Mouse (Mus musculus) thymus, adult 2 months (tissue): ENCODE results near the gene Sh2b3. TPM values are rescaled to one million over a fixed set of nuclear protein-coding genes. Genes with fewer than 3 reads are reported as not detected.
A peak's percentile ranks its signal among the peaks of the same experiment; 100 is the strongest.

Experiments
- DNase-seq: peaks from one replicate; pipeline ENCODE4 v3.0.0; 2021
- H3K27ac ChIP-seq: fragments of 200-500 bp; 2 replicates; pipeline ENCODE4 v1.5.1; 2012; ENCODE audit warnings: low read length, control low read depth; ENCODE audit not compliant: control insufficient read depth, insufficient read depth
- H3K27me3 ChIP-seq: fragments of 200-500 bp; 2 replicates; pipeline ENCODE4 v1.6.1; 2012; ENCODE audit warnings: mild to moderate bottlenecking, low read length, moderate library complexity, mixed read lengths; ENCODE audit not compliant: control insufficient read depth, insufficient read depth
- H3K36me3 ChIP-seq: fragments of 200-500 bp; 2 replicates; pipeline ENCODE4 v1.6.1; 2012; ENCODE audit warnings: mild to moderate bottlenecking, low read length, moderate library complexity; ENCODE audit not compliant: control insufficient read depth, insufficient read depth
- H3K4me1 ChIP-seq: fragments of 200-500 bp; replicated peaks from 2 replicates; pipeline ENCODE4 v1.6.1; 2012; ENCODE audit warnings: low read length; ENCODE audit not compliant: control insufficient read depth, insufficient read depth
- H3K4me3 ChIP-seq: fragments of 200-500 bp; 2 replicates; pipeline ENCODE4 v1.5.1; 2012; ENCODE audit warnings: mild to moderate bottlenecking, low read length, control low read depth, moderate library complexity; ENCODE audit not compliant: control insufficient read depth, insufficient read depth
- CTCF ChIP-seq: fragments of 200-500 bp; IDR thresholded peaks from 2 replicates; pipeline ENCODE4 v1.5.1; 2012; ENCODE audit warnings: mild to moderate bottlenecking, control low read depth, low read length, moderate library complexity, borderline replicate concordance; ENCODE audit not compliant: control insufficient read depth, poor library complexity, insufficient read depth; ENCODE audit errors: extremely low read depth
- POLR2A ChIP-seq: fragments of 200-500 bp; IDR thresholded peaks from 2 replicates; pipeline ENCODE4 v1.6.1; 2012; ENCODE audit warnings: mild to moderate bottlenecking, low read length, control low read depth, moderate library complexity; ENCODE audit not compliant: control insufficient read depth, poor library complexity, insufficient read depth; ENCODE audit errors: extremely low read depth
- WGBS: fragments of 180-500 bp; shearing (Covaris S2); methylation state at CpG from one replicate; pipeline ENCODE4 v1.1.7; 2018; 5-methylcytosine and 5-hydroxymethylcytosine counted together
- polyA plus RNA-seq: library from polyadenylated mRNA; depleted of rRNA; stranded (reverse); fragments of >200 nt; gene quantifications from 2 replicates; pipeline ENCODE4 v1.2.3, GENCODE M21; 2012

Sh2b3 gene
- polyA plus RNA-seq, 1 experiment, result 48.3 TPM

- DNase-seq, result no peak
- 32% methylated on average over 2 of the region's 2 CpGs for WGBS
- peaks cover 35% of the 10 kb centered on the region for H3K36me3 ChIP-seq
- no peak overlapping the region for H3K27ac ChIP-seq
- H3K27me3 ChIP-seq, result no peaks in the 10 kb centered on the region
- H3K4me3 ChIP-seq, result no peak overlapping the region
- H3K4me1 ChIP-seq, result peaks cover 23% of the 10 kb centered on the region; the same call in 1 of the 2 replicates
- TF ChIP-seq CTCF (no peak), POLR2A (no peak)
Measured at GRCm38 (mm10) chr5:121820161-121820560, 17.3 kb downstream of the Sh2b3 start.

GRCm38 (mm10) chr5:121819559-121819958 lies 17.9 kb downstream of the Sh2b3 start:
- Histone ChIP-seq H3K4me1 (peaks cover 23% of the 10 kb centered on the region; the same call in 1 of the 2 replicates), H3K4me3 (no peak overlapping the region), H3K27ac (peak overlapping the region; percentile 6; the same call in 1 of the 2 replicates), H3K27me3 (no peaks in the 10 kb centered on the region), H3K36me3 (peaks cover 31% of the 10 kb centered on the region)
- DNase-seq, result no peak
- TF ChIP-seq CTCF (no peak), POLR2A (no peak)
- 15% methylated on average over 5 of the region's 5 CpGs for whole genome bisulfite sequencing

- no peak for DNase-seq
- H3K4me3 ChIP-seq, result no peak overlapping the region
- TF ChIP-seq POLR2A (no peak), CTCF (no peak)
- H3K27ac ChIP-seq, result no peak overlapping the region
- H3K27me3 ChIP-seq, result no peaks in the 10 kb centered on the region
- H3K4me1 ChIP-seq, result peaks cover 18% of the 10 kb centered on the region; the same call in 1 of the 2 replicates
- H3K36me3 ChIP-seq, result peaks cover 31% of the 10 kb centered on the region
- 87% methylated on average over 4 of the region's 4 CpGs for WGBS
Measured at GRCm38 (mm10) chr5:121818862-121819261, 18.6 kb downstream of the Sh2b3 start.

- Histone ChIP-seq H3K36me3 (peaks cover 31% of the 10 kb centered on the region), H3K27me3 (no peaks in the 10 kb centered on the region), H3K4me3 (no peak overlapping the region), H3K27ac (no peak overlapping the region), H3K4me1 (peaks cover 14% of the 10 kb centered on the region; the same call in 1 of the 2 replicates)
- no peak for DNase-seq
- WGBS, result 94% methylated on average over 7 of the region's 7 CpGs
- no peak for TF ChIP-seq POLR2A
- TF ChIP-seq CTCF, result no peak
Measured at GRCm38 (mm10) chr5:121818401-121818800, 19.0 kb downstream of the Sh2b3 start.

- no peak for DNase-seq
- peaks cover 31% of the 10 kb centered on the region for H3K36me3 ChIP-seq
- TF ChIP-seq CTCF (no peak), POLR2A (no peak)
- peaks cover 18% of the 10 kb centered on the region for H3K4me1 ChIP-seq
- 91% methylated on average over 9 of the region's 9 CpGs for WGBS
- no peak overlapping the region for H3K27ac ChIP-seq
- no peak overlapping the region for H3K4me3 ChIP-seq
- no peaks in the 10 kb centered on the region for H3K27me3 ChIP-seq
Measured at GRCm38 (mm10) chr5:121817551-121817950, 19.9 kb downstream of the Sh2b3 start.

GRCm38 (mm10) chr5:121816611-121817010 lies 20.8 kb downstream of the Sh2b3 start:
- 98% methylated on average over 2 of the region's 2 CpGs for WGBS
- peaks cover 31% of the 10 kb centered on the region for H3K36me3 ChIP-seq
- no peaks in the 10 kb centered on the region for H3K27me3 ChIP-seq
- TF ChIP-seq CTCF, result no peak
- no peak overlapping the region for H3K27ac ChIP-seq
- peaks cover 27% of the 10 kb centered on the region for H3K4me1 ChIP-seq
- DNase-seq, result no peak
- no peak overlapping the region for H3K4me3 ChIP-seq

- no peak overlapping the region for H3K27ac ChIP-seq
- TF ChIP-seq CTCF (no peak), POLR2A (no peak)
- no peak overlapping the region for H3K4me3 ChIP-seq
- no peak for DNase-seq
- H3K27me3 ChIP-seq, result no peaks in the 10 kb centered on the region
- H3K36me3 ChIP-seq, result peaks cover 33% of the 10 kb centered on the region
- 94% methylated on average over 8 of the region's 8 CpGs for WGBS
- peaks cover 34% of the 10 kb centered on the region for H3K4me1 ChIP-seq
Measured at GRCm38 (mm10) chr5:121815867-121816380, 21.5 kb downstream of the Sh2b3 start.
